Mouse (Mus musculus) kidney, postnatal 0 days (tissue): Measurements from ENCODE around the gene Cd248. TPM values are rescaled to one million over a fixed set of nuclear protein-coding genes. Genes with fewer than 3 reads are reported as not detected.
A peak's percentile ranks its signal among the peaks of the same experiment; 100 is the strongest.
"Not testable (repeated sequence)": the region's sequence is repeated elsewhere in the genome, so short reads cannot be mapped to it uniquely, and the experiment has no call there.

ENCODE experiments used
- ATAC-seq: fragments of 200-750 bp; cut with Nextera tagmentation; replicated peaks from 2 replicates; pipeline ENCODE4 v1.8.0; 2017; ENCODE audit warnings: low read depth, moderate number of reproducible peaks, moderate TSS enrichment, moderate library complexity; ENCODE audit not compliant: low FRiP score
- DNase-seq: peaks from one replicate; pipeline ENCODE4 v3.0.0-alpha.2; 2016; ENCODE audit warnings: low spot score
- H3K27ac ChIP-seq: fragments of 300-500 bp; sonication (generic); 2 replicates; pipeline ENCODE4 v1.5.1; 2014; ENCODE audit warnings: mild to moderate bottlenecking
- H3K27me3 ChIP-seq: fragments of 300-500 bp; sonication (generic); 2 replicates; pipeline ENCODE4 v1.6.1; 2014; ENCODE audit warnings: low read length, mixed read lengths; ENCODE audit not compliant: insufficient read depth
- H3K36me3 ChIP-seq: fragments of 300-500 bp; sonication (generic); 2 replicates; pipeline ENCODE4 v1.6.1; 2014; ENCODE audit warnings: low read length, mixed read lengths; ENCODE audit not compliant: insufficient read depth
- H3K4me1 ChIP-seq: fragments of 300-500 bp; sonication (generic); replicated peaks from 2 replicates; pipeline ENCODE4 v1.6.1; 2014; ENCODE audit warnings: antibody characterized with exemption, low read length, mixed read lengths; ENCODE audit not compliant: insufficient read depth
- H3K4me2 ChIP-seq: fragments of 300-500 bp; sonication (generic); 2 replicates; pipeline ENCODE4 v1.6.1; 2014; ENCODE audit warnings: mild to moderate bottlenecking, low read length, moderate library complexity, mixed read lengths
- H3K4me3 ChIP-seq: fragments of 300-500 bp; sonication (generic); replicated peaks from 2 replicates; pipeline ENCODE4 v1.5.1; 2014; ENCODE audit warnings: low read depth, low read length
- H3K9ac ChIP-seq: fragments of 300-500 bp; sonication (generic); 2 replicates; pipeline ENCODE4 v1.6.1; 2014; ENCODE audit warnings: low read depth, low read length
- H3K9me3 ChIP-seq: fragments of 300-500 bp; sonication (generic); replicated peaks from 2 replicates; pipeline ENCODE4 v1.6.1; 2016; ENCODE audit warnings: low read length, inconsistent platforms, mixed read lengths
- CTCF ChIP-seq: IDR thresholded peaks from 2 replicates; pipeline ENCODE4 v1.5.1; 2016; ENCODE audit warnings: antibody characterized with exemption, low read depth, mild to moderate bottlenecking, moderate library complexity
- WGBS: fragments of 180-500 bp; shearing (Covaris S2); extraction: QIAGEN DNeasy Blood & Tissue Kit; methylation state at CpG from one replicate; pipeline ENCODE4 v1.1.7; 2014; 5-methylcytosine and 5-hydroxymethylcytosine counted together
- polyA plus RNA-seq: library from polyadenylated mRNA; unstranded; fragments of >200 nt; fragmentation: Nextera tagmentation; extraction: Ambion mirVana; gene quantifications from 2 replicates; pipeline ENCODE4 v1.2.1, GENCODE M21; 2015

Cd248 gene
- polyA plus RNA-seq, 1 experiment from 2014 or later, result 40.6 TPM

- Histone ChIP-seq H3K36me3 (no peaks in the 10 kb centered on the region), H3K4me2 (no peak overlapping the region), H3K27ac (no peak overlapping the region), H3K27me3 (peaks cover 31% of the 10 kb centered on the region; the same call in 1 of the 2 replicates), H3K4me3 (no peak overlapping the region), H3K9ac (no peak overlapping the region), H3K9me3 (no peaks in the 10 kb centered on the region), H3K4me1 (peaks cover 4% of the 10 kb centered on the region; the same call in 1 of the 2 replicates)
- DNase-seq (no peak), ATAC-seq (0 out of 2 replicates have a peak, but pooled peaks have one; percentile 8)
- 66% methylated on average over 24 of the region's 24 CpGs for WGBS
- TF ChIP-seq CTCF, result no peak
These were observed 14.7 kb downstream of the Cd248 start for GRCm38 (mm10) chr19:5082596-5082995.

DNA sequence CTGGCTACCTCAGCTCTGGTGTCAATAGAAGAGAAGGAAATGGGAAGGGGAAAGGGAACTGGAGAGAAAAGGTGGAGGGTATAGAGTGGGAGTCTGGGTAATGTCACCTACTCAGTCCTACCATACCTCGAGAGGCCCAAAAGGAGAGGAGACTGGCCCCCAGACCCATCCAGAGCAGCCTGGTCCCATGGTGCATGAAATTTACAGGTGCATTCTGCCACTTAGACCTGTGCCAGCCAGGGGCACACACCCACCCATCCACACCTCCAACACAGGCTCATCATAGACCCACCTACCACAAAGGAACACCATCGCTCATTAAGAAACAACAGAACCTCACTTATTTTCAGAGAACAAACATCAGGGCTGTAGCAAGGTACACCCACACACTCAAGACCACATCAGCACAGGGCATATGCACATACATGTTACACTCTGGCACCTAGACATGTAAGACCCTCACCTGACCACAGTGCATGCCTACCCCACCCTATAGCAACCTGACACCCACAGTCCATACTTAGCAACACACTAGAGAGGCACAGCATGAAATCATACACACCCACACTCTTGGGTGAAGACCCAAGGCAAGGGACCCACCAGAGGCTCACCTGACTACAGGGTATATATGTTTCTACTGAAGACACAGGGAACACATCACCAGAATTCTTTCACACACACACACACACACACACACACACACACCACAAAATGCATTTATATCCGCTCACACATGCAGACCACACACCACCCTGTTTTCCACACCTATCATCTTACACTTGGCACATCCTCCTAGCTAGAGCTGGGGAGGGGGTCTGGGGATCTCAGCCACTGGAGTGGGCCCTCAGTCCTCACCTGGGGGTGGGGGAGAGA, 16.3 kb downstream of the Cd248 start:
- Histone ChIP-seq H3K4me1 (peaks cover 4% of the 10 kb centered on the region; the same call in 1 of the 2 replicates), H3K9me3 (no peaks in the 10 kb centered on the region), H3K27ac (no peak overlapping the region), H3K4me3 (no peak overlapping the region), H3K36me3 (no peaks in the 10 kb centered on the region), H3K9ac (no peak overlapping the region), H3K27me3 (peaks cover 31% of the 10 kb centered on the region; the same call in 1 of the 2 replicates), H3K4me2 (no peak overlapping the region)
- WGBS, result 77% methylated on average over 3 of the region's 3 CpGs
- TF ChIP-seq CTCF, result no peak
- DNase-seq (no peak), ATAC-seq (no peak)

- no peak for TF ChIP-seq CTCF
- Histone ChIP-seq H3K27ac (no peak overlapping the region), H3K36me3 (no peaks in the 10 kb centered on the region), H3K9ac (no peak overlapping the region), H3K4me1 (peaks cover 4% of the 10 kb centered on the region; the same call in 1 of the 2 replicates), H3K9me3 (no peaks in the 10 kb centered on the region), H3K27me3 (peaks cover 31% of the 10 kb centered on the region; the same call in 1 of the 2 replicates), H3K4me3 (peak overlapping the region; percentile 41), H3K4me2 (peak overlapping the region; percentile 84)
- 2% methylated on average over 15 of the region's 15 CpGs for WGBS
- ATAC-seq (no peak), DNase-seq (no peak)
These were observed 16.9 kb downstream of the Cd248 start for GRCm38 (mm10) chr19:5084834-5085144.

DNA sequence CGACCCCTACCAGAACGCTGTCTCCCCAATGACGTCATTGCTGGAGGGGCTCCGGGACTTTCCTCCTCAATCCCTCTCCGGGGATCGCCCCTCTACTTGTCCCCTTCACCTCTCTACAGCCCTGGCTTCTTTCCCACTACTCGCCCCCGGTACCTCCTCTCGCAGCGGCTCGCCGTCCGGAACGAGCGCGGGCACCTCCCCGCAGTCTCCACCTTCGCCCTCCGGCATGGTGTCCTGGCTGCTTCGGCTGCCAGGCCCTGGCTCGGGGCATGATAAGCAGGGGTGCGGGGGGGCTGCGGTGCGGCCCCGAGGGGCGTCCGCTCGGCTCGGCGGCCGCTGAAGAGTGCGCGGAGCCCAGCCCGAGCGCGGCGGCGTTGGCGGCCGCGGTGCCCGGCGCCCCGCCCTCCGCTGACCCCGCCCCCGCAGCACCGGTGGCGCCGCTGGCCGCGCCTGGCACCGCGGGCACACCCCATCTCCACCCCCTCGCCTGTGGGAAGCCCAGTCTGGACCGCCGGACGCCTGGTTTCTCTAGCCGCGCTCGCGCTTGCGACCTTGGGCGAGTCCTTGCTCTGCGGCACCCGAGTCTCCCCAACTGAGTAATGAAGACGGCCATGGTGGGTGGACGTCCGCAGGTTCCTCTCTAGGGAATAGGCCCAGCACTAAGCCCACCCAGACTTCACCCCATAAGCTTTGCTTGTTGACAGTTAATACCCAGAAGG, 17.4 kb downstream of the Cd248 start, which contains the start of gene Tmem151a:
Gene Tmem151a, minus strand, starts transcription at position 387 of the 719 bp plus-strand sequence.
- 0 out of 2 replicates have a peak within 1 kb of the TSS, but pooled peaks have one; percentile 32 for H3K9ac ChIP-seq
- ATAC-seq (no peak), DNase-seq (no peak)
- TF ChIP-seq CTCF, result no peak
- peaks cover 31% of the 10 kb centered on the region; the same call in 1 of the 2 replicates for H3K27me3 ChIP-seq
- under 1% methylated on average over 64 of the region's 69 CpGs for WGBS
- H3K4me1 ChIP-seq, result peaks cover 4% of the 10 kb centered on the region; the same call in 1 of the 2 replicates
- H3K36me3 ChIP-seq, result no peaks in the 10 kb centered on the region
- peak within 1 kb of the TSS; percentile 84 for H3K4me2 ChIP-seq
- no peak within 1 kb of the TSS for H3K27ac ChIP-seq
- H3K4me3 ChIP-seq, result peak within 1 kb of the TSS; percentile 41
- no peaks in the 10 kb centered on the region for H3K9me3 ChIP-seq

DNA sequence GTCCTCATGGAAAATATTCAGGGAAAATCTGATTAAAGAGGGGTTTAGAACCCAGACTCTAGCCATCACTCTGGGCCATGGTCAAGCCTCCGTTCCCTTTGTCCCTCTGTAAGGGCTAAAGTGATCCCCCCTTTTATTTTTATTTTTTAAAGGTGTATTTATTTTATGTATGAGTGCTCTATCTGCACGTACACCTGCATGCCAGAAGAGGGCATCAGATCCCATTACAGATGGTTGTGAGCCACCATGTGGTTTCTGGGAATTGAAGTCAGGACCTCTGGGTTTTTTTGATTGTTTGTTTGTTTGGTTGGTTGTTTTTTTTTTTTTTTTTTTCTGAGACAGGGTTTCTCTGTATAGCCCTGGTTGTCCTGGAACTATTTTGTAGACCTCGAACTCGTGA, 18.7 kb downstream of the Cd248 start:
- not testable (repeated sequence) for H3K4me3 ChIP-seq, H3K9ac ChIP-seq, DNase-seq, ATAC-seq, H3K36me3 ChIP-seq, H3K4me2 ChIP-seq, H3K4me1 ChIP-seq, H3K9me3 ChIP-seq, H3K27ac ChIP-seq
- H3K27me3 ChIP-seq, result peaks cover 31% of the 10 kb centered on the region; the same call in 1 of the 2 replicates
- TF ChIP-seq CTCF, result peak; percentile 45; the same call in 1 of the 2 replicates
- 60% methylated on average over 4 of the region's 4 CpGs for WGBS
